ENCODE assay signal across 23 mouse cellular contexts in genomic region chr16:63808991-63809390, GRCm38 (mm10). TPM values are rescaled to one million over a fixed set of nuclear protein-coding genes. Genes with fewer than 3 reads are reported as not detected.
DNase-seq lines count a peak whose midpoint lies in the region; TF ChIP-seq lines count a peak whose summit lies in the region.
"Had no signal": no experiment of that assay in that cellular context is flagged by ENCODE, and none has a peak within 500 bp of the region (broad histone marks: within the 10 kb centered on the region; RNA-seq: fewer than 3 reads in every experiment).

No protein-coding gene starts in this region.

- TF ChIP-seq POLR2A in brain, embryonic 14.5 days (IDR thresholded peaks at IDR 0.05; ENCODE audit: borderline replicate concordance, extremely low read depth, insufficient read depth, insufficient read length, poor library complexity, severe bottlenecking) = no peak

- DNase-seq in Muller cell, postnatal 12 days (ENCODE audit: inconsistent ontology term) = peak; percentile 64
- peak; percentile 55 for DNase-seq in brain, embryonic 14.5 days (ENCODE audit: low read depth)
- DNase-seq in retina, embryonic 14.5 days (ENCODE audit: low spot score) = peak; percentile 81
- peak; percentile 85 for DNase-seq in retina, postnatal 1 day
- DNase-seq in spleen, postnatal 4 days (ENCODE audit: low spot score in 2 of 2) = no peak
- DNase-seq in heart, adult 8-10 months (ENCODE audit: low spot score) = no peak
- DNase-seq in ovary, postnatal 14 days (ENCODE audit: low spot score) = no peak
- no peak for DNase-seq in adrenal gland, postnatal 25 days
- DNase-seq: adrenal gland, adult 2 months; adrenal gland, adult 8-10 months; adrenal gland, postnatal 10 days; adrenal gland, postnatal 14 days; adrenal gland, postnatal 36 days; B cell, adult 2 months; cerebellum, adult 11 months; cerebellum, adult 11-12 months; cerebellum, adult 18-20 months; cerebellum, adult 2 months; cerebellum, adult 8-10 months had no signal

- no peak for TF ChIP-seq CTCF in brain, embryonic 14.5 days (IDR thresholded peaks at IDR 0.05; ENCODE audit: borderline replicate concordance, extremely low read depth, insufficient read depth, insufficient read length)

RNA-seq across cellular contexts. Expression of gene Epha3, which starts 55.0 kb away (rescaled TPM):
- 23.0 and 28.0 TPM in 2 replicates for polyA plus RNA-seq in brain, embryonic 14.5 days (2012; rRNA removed)
- under 1 TPM; 0.20 to 0.73 (median 0.53) TPM for total RNA-seq in heart, adult 8-10 months (2022)
- 1.6 and 2.3 TPM in 2 replicates for total RNA-seq in adrenal gland, postnatal 25 days (2021)
- total RNA-seq: CH12.LX, MEL had no signal
- polyA plus RNA-seq: G1E, Patski had no signal

Comparison
In these comparisons a context has a peak if more than half of its experiments do, and no peak if none do; other contexts are left out.
1. DNase-seq: peak in Muller cell, postnatal 12 days (single experiment), brain, embryonic 14.5 days (single experiment), retina, embryonic 14.5 days (single experiment) and retina, postnatal 1 day (single experiment); none in spleen, postnatal 4 days (0 of 2), heart, adult 8-10 months (single experiment), ovary, postnatal 14 days (single experiment) and adrenal gland, postnatal 25 days (single experiment).